Mouse (Mus musculus): ENCODE data around the gene Alyref2. TPM values are rescaled to one million over a fixed set of nuclear protein-coding genes. Genes with fewer than 3 reads are reported as not detected.

Gene Alyref2
- 10.1 and 10.4 TPM in 2 replicates for total RNA-seq (2014; rRNA removed)
- polyA plus RNA-seq (2015; fragmentation: Nextera tagmentation; extraction: Ambion mirVana) = 20.5 and 20.6 TPM in 2 replicates

DNA sequence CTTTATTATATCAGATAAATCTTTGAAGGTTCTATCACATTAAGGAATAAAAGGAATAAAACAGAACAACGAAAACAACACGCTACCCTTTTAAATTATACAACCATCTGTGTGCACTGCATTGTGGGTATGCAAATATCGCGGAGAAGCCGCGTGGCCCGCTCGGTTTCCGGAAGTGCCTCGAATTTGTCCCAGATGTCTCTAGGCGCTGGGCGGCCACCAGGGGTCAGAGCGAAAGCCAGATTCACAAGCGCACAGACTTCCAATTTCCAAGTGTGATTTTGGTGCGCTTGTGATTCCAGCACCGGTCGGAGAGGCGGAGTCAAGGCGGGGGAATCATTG, at the start of gene Alyref2:
TSS of gene Alyref2 (plus strand) at position 229 of the 342 bp plus-strand sequence.
- Histone ChIP-seq H3K4me3 (ENCODE audit: low read length) (peak within 1 kb of the TSS; percentile 49), H3K9me3 (ENCODE audit: low read length) (no peaks in the 10 kb centered on the region), H3K36me3 (ENCODE audit: insufficient read depth, low read length) (no peaks in the 10 kb centered on the region), H3K4me2 (ENCODE audit: low read depth, low read length) (peak within 1 kb of the TSS; percentile 81), H3K27ac (peak within 1 kb of the TSS; percentile 95), H3K27me3 (ENCODE audit: insufficient read depth, low read length) (no peaks in the 10 kb centered on the region), H3K9ac (replicated peaks; ENCODE audit: low read length) (peak within 1 kb of the TSS; percentile 76), H3K4me1 (ENCODE audit: insufficient read depth, low read length) (no peaks in the 10 kb centered on the region)
- ATAC-seq (peak; percentile 89), DNase-seq (ENCODE audit: low spot score) (peak; percentile 98)
- peak; percentile 87 for TF ChIP-seq CTCF (IDR thresholded peaks at IDR 0.05; ENCODE audit: low read depth)
- under 1% methylated on average over 19 of the region's 19 CpGs for WGBS

DNA sequence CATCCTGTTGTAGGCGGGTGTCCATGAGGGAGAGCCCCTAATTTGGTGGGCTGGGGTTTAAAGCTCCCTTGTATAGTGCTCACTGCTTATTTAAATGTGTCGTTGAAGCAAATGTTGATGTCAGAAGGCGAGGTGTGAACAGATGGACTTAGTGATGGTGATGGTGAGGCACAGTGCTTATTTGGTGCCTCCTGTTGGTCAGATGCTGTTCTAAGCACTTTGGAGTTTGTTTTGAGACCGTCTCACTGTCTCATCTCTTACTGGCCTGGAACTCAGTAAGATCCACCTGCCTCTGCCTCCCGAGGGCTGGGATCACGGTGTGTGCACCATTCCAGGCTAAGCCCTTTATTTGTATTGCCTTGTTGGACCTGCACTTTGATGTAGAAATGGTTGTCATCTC, 48.4 kb upstream of the Alyref2 start:
- H3K9me3 ChIP-seq (ENCODE audit: low read length) = no peaks in the 10 kb centered on the region
- 0 out of 2 replicates have a peak, but pooled peaks cover 3% of the 10 kb centered on the region for H3K4me1 ChIP-seq (ENCODE audit: insufficient read depth, low read length)
- H3K4me2 ChIP-seq (ENCODE audit: low read depth, low read length) = no peak overlapping the region
- no peaks in the 10 kb centered on the region for H3K27me3 ChIP-seq (ENCODE audit: insufficient read depth, low read length)
- no peak overlapping the region for H3K4me3 ChIP-seq (ENCODE audit: low read length)
- no peak for TF ChIP-seq CTCF (IDR thresholded peaks at IDR 0.05; ENCODE audit: low read depth)
- no peak for DNase-seq (ENCODE audit: low spot score)
- H3K27ac ChIP-seq = no peak overlapping the region
- WGBS = 90% methylated on average over 6 of the region's 6 CpGs
- H3K36me3 ChIP-seq (ENCODE audit: insufficient read depth, low read length) = no peaks in the 10 kb centered on the region
- H3K9ac ChIP-seq (replicated peaks; ENCODE audit: low read length) = no peak overlapping the region
- ATAC-seq = no peak

DNA sequence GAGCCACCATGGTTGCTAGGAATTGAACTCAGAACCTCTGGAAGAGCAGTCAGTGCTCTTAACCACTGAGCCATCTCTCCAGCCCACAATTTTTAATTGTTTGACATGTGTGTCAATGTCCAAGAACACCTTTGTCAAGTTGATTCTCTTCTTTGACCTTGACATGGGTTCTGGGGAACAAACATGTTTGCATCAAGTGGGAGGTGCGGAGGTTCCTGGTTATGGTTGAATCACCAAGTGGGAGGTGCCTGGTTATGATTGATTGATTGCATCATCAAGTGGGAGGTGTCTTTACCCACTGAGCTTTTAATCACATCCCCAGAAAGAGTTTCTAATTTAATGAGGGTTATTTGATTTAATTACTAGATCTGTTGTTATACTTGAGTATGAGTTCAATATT, 45.7 kb upstream of the Alyref2 start:
- H3K9ac ChIP-seq (replicated peaks; ENCODE audit: low read length) = no peak overlapping the region
- H3K27me3 ChIP-seq (ENCODE audit: insufficient read depth, low read length) = no peaks in the 10 kb centered on the region
- H3K9me3 ChIP-seq (ENCODE audit: low read length) = no peaks in the 10 kb centered on the region
- WGBS = 97% methylated on average over 1 of the region's 1 CpGs
- TF ChIP-seq CTCF (IDR thresholded peaks at IDR 0.05; ENCODE audit: low read depth) = no peak
- no peak overlapping the region for H3K4me2 ChIP-seq (ENCODE audit: low read depth, low read length)
- H3K36me3 ChIP-seq (ENCODE audit: insufficient read depth, low read length) = no peaks in the 10 kb centered on the region
- H3K27ac ChIP-seq = no peak overlapping the region
- no peak overlapping the region for H3K4me3 ChIP-seq (ENCODE audit: low read length)
- DNase-seq (ENCODE audit: low spot score) (no peak), ATAC-seq (no peak)
- H3K4me1 ChIP-seq (ENCODE audit: insufficient read depth, low read length) = 0 out of 2 replicates have a peak, but pooled peaks cover 8% of the 10 kb centered on the region

DNA sequence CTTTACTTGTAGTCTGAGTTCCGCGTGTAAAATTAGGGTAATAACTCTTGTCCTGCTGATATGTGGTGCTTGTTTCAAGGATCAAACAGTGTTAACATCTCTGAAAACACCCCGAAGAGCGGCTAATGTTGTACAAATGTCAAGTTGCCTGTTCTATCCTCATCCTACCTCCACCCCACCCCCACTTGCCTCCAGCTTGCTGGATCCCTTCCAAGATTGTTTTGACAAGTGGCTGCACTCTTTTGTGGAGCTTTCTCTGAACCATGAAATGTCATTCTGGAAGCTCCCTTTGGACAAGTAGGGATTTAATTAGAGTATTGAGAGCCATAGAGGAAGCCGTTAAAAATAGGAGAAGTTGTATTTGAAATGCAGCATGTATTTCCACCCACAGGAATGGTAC, 43.5 kb upstream of the Alyref2 start:
- no peak for TF ChIP-seq CTCF (IDR thresholded peaks at IDR 0.05; ENCODE audit: low read depth)
- Histone ChIP-seq H3K9me3 (ENCODE audit: low read length) (no peaks in the 10 kb centered on the region), H3K9ac (replicated peaks; ENCODE audit: low read length) (no peak overlapping the region), H3K4me1 (ENCODE audit: insufficient read depth, low read length) (0 out of 2 replicates have a peak, but pooled peaks cover 8% of the 10 kb centered on the region), H3K4me3 (ENCODE audit: low read length) (no peak overlapping the region), H3K4me2 (ENCODE audit: low read depth, low read length) (0 out of 2 replicates have a peak overlapping the region, but pooled peaks have one; percentile 16), H3K27ac (no peak overlapping the region), H3K27me3 (ENCODE audit: insufficient read depth, low read length) (no peaks in the 10 kb centered on the region), H3K36me3 (ENCODE audit: insufficient read depth, low read length) (no peaks in the 10 kb centered on the region)
- 34% methylated on average over 5 of the region's 5 CpGs for WGBS
- 0 out of 2 replicates have a peak, but pooled peaks have one; percentile 38 for ATAC-seq
- peak; percentile 65 for DNase-seq (ENCODE audit: low spot score)

DNA sequence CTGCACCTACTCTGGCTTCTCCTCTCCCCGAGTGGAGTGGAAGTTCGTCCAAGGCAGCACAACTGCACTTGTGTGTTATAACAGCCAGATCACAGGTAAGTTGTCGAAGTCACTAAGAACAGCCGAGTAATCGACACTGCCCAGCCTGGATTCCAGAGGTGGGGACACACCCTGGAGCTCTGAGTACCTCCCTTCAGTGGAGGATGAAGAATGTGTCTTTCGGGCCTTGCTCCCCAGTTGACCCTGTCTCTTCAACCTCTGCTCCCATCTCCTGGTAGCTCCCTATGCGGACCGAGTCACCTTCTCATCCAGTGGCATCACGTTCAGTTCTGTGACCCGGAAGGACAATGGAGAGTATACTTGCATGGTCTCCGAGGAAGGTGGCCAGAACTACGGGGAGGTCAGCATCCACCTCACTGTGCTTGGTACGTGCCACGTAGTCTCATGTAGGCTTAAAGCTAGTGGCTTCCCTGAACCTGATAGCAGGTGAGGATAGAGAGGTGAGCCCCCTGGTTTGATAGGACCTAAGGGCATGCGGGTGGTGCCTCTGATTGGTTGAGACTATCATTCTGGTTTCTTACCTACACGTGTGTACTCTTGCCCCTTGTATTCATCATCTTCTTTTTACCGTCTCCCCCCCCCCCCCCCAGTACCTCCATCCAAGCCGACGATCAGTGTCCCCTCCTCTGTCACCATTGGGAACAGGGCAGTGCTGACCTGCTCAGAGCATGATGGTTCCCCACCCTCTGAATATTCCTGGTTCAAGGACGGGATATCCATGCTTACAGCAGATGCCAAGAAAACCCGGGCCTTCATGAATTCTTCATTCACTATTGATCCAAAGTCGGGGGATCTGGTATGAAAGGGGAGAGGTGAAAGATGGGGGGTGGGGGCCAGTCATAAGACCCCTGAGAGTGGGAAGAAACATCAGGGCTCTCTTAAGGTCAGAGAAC, 42.5 kb upstream of the Alyref2 start:
- 0 out of 2 replicates have a peak overlapping the region, but pooled peaks have one; percentile 16 for H3K4me2 ChIP-seq (ENCODE audit: low read depth, low read length)
- H3K4me1 ChIP-seq (ENCODE audit: insufficient read depth, low read length) = 0 out of 2 replicates have a peak, but pooled peaks cover 8% of the 10 kb centered on the region
- ATAC-seq (peak; percentile 47; the same call in 1 of the 2 replicates), DNase-seq (ENCODE audit: low spot score) (no peak)
- H3K9ac ChIP-seq (replicated peaks; ENCODE audit: low read length) = no peak overlapping the region
- no peaks in the 10 kb centered on the region for H3K27me3 ChIP-seq (ENCODE audit: insufficient read depth, low read length)
- no peaks in the 10 kb centered on the region for H3K36me3 ChIP-seq (ENCODE audit: insufficient read depth, low read length)
- no peaks in the 10 kb centered on the region for H3K9me3 ChIP-seq (ENCODE audit: low read length)
- WGBS = 93% methylated on average over 22 of the region's 22 CpGs
- TF ChIP-seq CTCF (IDR thresholded peaks at IDR 0.05; ENCODE audit: low read depth) = no peak
- H3K4me3 ChIP-seq (ENCODE audit: low read length) = no peak overlapping the region
- H3K27ac ChIP-seq = no peak overlapping the region

DNA sequence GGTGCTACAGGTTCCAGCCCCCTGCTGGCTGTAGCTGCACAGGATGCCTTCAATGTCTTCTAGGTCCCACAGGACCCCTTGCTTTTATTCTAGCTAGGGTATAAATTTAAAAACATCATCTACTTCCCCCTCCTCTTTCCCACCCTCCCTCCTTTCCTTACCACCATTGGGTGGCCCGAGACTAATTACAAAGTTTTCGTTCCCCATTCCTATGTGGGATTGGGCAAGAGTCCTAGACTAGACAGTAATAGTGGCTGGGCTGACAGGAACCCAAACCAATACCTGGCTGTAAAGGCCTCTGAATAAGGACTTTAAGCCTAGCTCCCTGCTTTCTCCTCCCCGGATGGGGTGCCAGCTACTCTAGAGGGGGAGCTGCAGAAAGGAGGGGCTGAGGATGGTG, 40.1 kb upstream of the Alyref2 start:
- TF ChIP-seq CTCF (IDR thresholded peaks at IDR 0.05; ENCODE audit: low read depth) = no peak
- no peaks in the 10 kb centered on the region for H3K27me3 ChIP-seq (ENCODE audit: insufficient read depth, low read length)
- H3K9me3 ChIP-seq (ENCODE audit: low read length) = no peaks in the 10 kb centered on the region
- H3K36me3 ChIP-seq (ENCODE audit: insufficient read depth, low read length) = no peaks in the 10 kb centered on the region
- H3K4me3 ChIP-seq (ENCODE audit: low read length) = no peak overlapping the region
- ATAC-seq = no peak
- H3K4me1 ChIP-seq (ENCODE audit: insufficient read depth, low read length) = 0 out of 2 replicates have a peak, but pooled peaks cover 8% of the 10 kb centered on the region
- no peak overlapping the region for H3K4me2 ChIP-seq (ENCODE audit: low read depth, low read length)
- 91% methylated on average over 3 of the region's 3 CpGs for WGBS
- no peak overlapping the region for H3K9ac ChIP-seq (replicated peaks; ENCODE audit: low read length)
- H3K27ac ChIP-seq = no peak overlapping the region
- DNase-seq (ENCODE audit: low spot score) = no peak

Data from hindbrain, postnatal 0 days (tissue).